Mouse (Mus musculus): ENCODE results near the gene Bmp8a.

DNA sequence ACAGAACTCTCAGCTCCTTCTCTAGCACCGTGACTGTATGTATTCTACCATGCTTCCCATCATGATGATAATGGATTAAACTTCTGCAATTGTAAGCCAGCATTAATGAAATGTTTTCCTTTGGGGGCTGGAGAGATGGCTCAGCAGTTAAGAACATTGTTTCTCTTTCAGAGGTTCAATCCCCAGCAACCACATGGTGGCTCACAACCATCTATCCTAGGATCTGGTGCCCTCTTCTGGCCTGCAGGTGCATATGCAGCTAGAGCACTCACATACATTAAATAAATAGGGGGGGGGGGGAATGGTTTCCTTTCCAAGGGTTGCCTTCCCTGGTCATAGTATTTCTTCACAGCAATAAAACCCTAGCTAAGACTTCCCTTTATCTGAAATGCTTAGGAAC is 49.1 kb upstream of the Bmp8a start:
- peak; percentile 63; the same call in 1 of the 2 replicates for TF ChIP-seq CTCF (IDR thresholded peaks at IDR 0.05; ENCODE audit: borderline replicate concordance, insufficient read depth, low read length)
- no peak for TF ChIP-seq POLR2A (IDR thresholded peaks at IDR 0.05; ENCODE audit: low read depth, low read length)
